ENCODE assay signal across 22 mouse cellular contexts in the genomic region with DNA sequence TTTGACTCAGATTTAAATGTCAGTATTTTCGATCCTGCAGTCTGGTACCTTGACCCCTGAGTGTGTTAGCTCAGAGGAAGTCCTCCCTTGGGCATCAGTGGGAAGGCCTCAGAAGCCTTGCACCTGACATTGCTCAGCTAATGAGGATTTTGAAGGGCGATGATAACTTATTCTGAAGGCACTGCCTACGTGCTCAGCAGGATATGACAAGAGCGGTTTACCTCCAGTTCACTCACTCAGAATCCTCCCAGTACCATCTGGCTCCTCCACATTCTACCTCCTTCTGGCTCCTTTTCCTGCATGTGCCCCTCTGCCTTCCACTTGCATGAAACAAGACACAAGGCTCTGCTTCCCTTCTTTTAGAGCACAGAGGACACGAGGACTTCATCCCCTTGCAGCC.
DNase-seq lines count a peak whose midpoint lies in the region; ATAC-seq and TF ChIP-seq lines count a peak whose summit lies in the region.
"Had no signal": no experiment of that assay in that cellular context is flagged by ENCODE, and none has a peak within 500 bp of the region (broad histone marks: within the 10 kb centered on the region; RNA-seq: fewer than 3 reads in every experiment).

No protein-coding gene starts in this region.

- H3K9me3 ChIP-seq in hindbrain, embryonic 15.5 days, result no peaks in the 10 kb centered on the region
- H3K9me3 ChIP-seq in hindbrain, embryonic 11.5 days (ENCODE audit: control insufficient read depth, low read length), result no peaks in the 10 kb centered on the region
- no peaks in the 10 kb centered on the region for H3K9me3 ChIP-seq in midbrain, postnatal 0 days (ENCODE audit: low read length)
- H3K9me3 ChIP-seq in midbrain, embryonic 10.5 days (replicated peaks), result no peaks in the 10 kb centered on the region
- H3K9me3 ChIP-seq: forebrain, embryonic 13.5 days; heart, embryonic 13.5 days; limb, embryonic 15.5 days had no signal

- no peak for TF ChIP-seq POLR2A in cerebellum, adult 2 months (IDR thresholded peaks at IDR 0.05; ENCODE audit: borderline replicate concordance, insufficient read depth, low read length)

- H3K9ac ChIP-seq in hindbrain, embryonic 15.5 days, result no peak overlapping the region
- H3K9ac ChIP-seq in hindbrain, embryonic 11.5 days (ENCODE audit: low read depth, low read length), result no peak overlapping the region
- H3K9ac ChIP-seq in midbrain, postnatal 0 days (replicated peaks; ENCODE audit: low read length, poor library complexity, severe bottlenecking), result no peak overlapping the region
- H3K9ac ChIP-seq: forebrain, embryonic 13.5 days; heart, embryonic 13.5 days; limb, embryonic 15.5 days; liver, embryonic 14.5 days; lung, embryonic 14.5 days had no signal

- no peak for TF ChIP-seq CTCF in cerebellum, adult 2 months (IDR thresholded peaks at IDR 0.05; ENCODE audit: borderline replicate concordance, insufficient read depth, low read depth, low read length)
- no peak for TF ChIP-seq CTCF in midbrain, postnatal 0 days (IDR thresholded peaks at IDR 0.05)

- no peaks in the 10 kb centered on the region for H3K27me3 ChIP-seq in cerebellum, adult 2 months (ENCODE audit: control insufficient read depth, insufficient read depth, low read length)
- H3K27me3 ChIP-seq in hindbrain, embryonic 15.5 days, result no peaks in the 10 kb centered on the region
- H3K27me3 ChIP-seq in hindbrain, embryonic 11.5 days (ENCODE audit: control insufficient read depth, insufficient read depth, low read length), result no peaks in the 10 kb centered on the region
- H3K27me3 ChIP-seq in midbrain, postnatal 0 days (ENCODE audit: insufficient read depth, low read length), result no peaks in the 10 kb centered on the region
- H3K27me3 ChIP-seq in midbrain, embryonic 10.5 days (ENCODE audit: low read depth, poor library complexity, severe bottlenecking), result no peaks in the 10 kb centered on the region
- H3K27me3 ChIP-seq: forebrain, embryonic 13.5 days; heart, embryonic 13.5 days; limb, embryonic 15.5 days; megakaryocyte, embryonic 14.5 days had no signal

- H3K36me3 ChIP-seq in hindbrain, embryonic 15.5 days, result no peaks in the 10 kb centered on the region
- H3K36me3 ChIP-seq in hindbrain, embryonic 11.5 days (ENCODE audit: control insufficient read depth, insufficient read depth, low read length), result no peaks in the 10 kb centered on the region
- no peaks in the 10 kb centered on the region for H3K36me3 ChIP-seq in midbrain, postnatal 0 days (ENCODE audit: insufficient read depth, low read length)
- H3K36me3 ChIP-seq in midbrain, embryonic 10.5 days, result no peaks in the 10 kb centered on the region
- H3K36me3 ChIP-seq: heart, embryonic 13.5 days; limb, embryonic 15.5 days had no signal

- no peak overlapping the region for H3K27ac ChIP-seq in cerebellum, adult 2 months (ENCODE audit: insufficient read depth, low read length)
- no peak overlapping the region for H3K27ac ChIP-seq in hindbrain, embryonic 15.5 days (replicated peaks)
- no peak overlapping the region for H3K27ac ChIP-seq in hindbrain, embryonic 11.5 days (ENCODE audit: low read depth, low read length)
- no peak overlapping the region for H3K27ac ChIP-seq in midbrain, postnatal 0 days (ENCODE audit: low read depth, low read length)
- H3K27ac ChIP-seq in midbrain, embryonic 10.5 days (replicated peaks), result no peak overlapping the region
- H3K27ac ChIP-seq: forebrain, embryonic 13.5 days; heart, adult 2 months; heart, embryonic 13.5 days; limb, embryonic 15.5 days; liver, embryonic 14.5 days had no signal

- H3K4me1 ChIP-seq in cerebellum, adult 2 months (ENCODE audit: control insufficient read depth, insufficient read depth, low read length), result peaks cover 4% of the 10 kb centered on the region
- H3K4me1 ChIP-seq in hindbrain, embryonic 15.5 days (replicated peaks), result no peaks in the 10 kb centered on the region
- no peaks in the 10 kb centered on the region for H3K4me1 ChIP-seq in hindbrain, embryonic 11.5 days (replicated peaks; ENCODE audit: control insufficient read depth, insufficient read depth, low read length)
- no peaks in the 10 kb centered on the region for H3K4me1 ChIP-seq in midbrain, postnatal 0 days (ENCODE audit: insufficient read depth, low read length)
- H3K4me1 ChIP-seq in midbrain, embryonic 10.5 days, result no peaks in the 10 kb centered on the region
- H3K4me1 ChIP-seq: forebrain, embryonic 13.5 days; heart, embryonic 13.5 days; limb, embryonic 15.5 days; megakaryocyte, embryonic 14.5 days had no signal

- DNase-seq in cerebellum, postnatal 10 days, result peak; percentile 67 to 74
- DNase-seq in cerebellum, adult 2 months, result no peak
- no peak for DNase-seq in hindbrain, embryonic 11.5 days (ENCODE audit: low spot score)
- peak; percentile 74 for DNase-seq in midbrain, postnatal 0 days (ENCODE audit: low spot score)
- no peak for DNase-seq in midbrain, embryonic 10.5 days (ENCODE audit: low spot score)
- DNase-seq in lung, postnatal 14 days, result no peak
- DNase-seq: cerebellum, adult 8-10 months; gastrocnemius, postnatal 36 days; heart, adult 2 months; heart, postnatal 14 days; kidney, adult 11 months; kidney, postnatal 4 days; lung, embryonic 14.5 days; lung, postnatal 36 days; right cerebral cortex, postnatal 14 days had no signal

- H3K4me3 ChIP-seq in cerebellum, adult 2 months (replicated peaks; ENCODE audit: insufficient read depth, low read depth, low read length), result no peak overlapping the region
- H3K4me3 ChIP-seq in hindbrain, embryonic 15.5 days, result no peak overlapping the region
- no peak overlapping the region for H3K4me3 ChIP-seq in hindbrain, embryonic 11.5 days (ENCODE audit: low read depth, low read length)
- H3K4me3 ChIP-seq in midbrain, postnatal 0 days (ENCODE audit: low read depth, low read length), result no peak overlapping the region
- H3K4me3 ChIP-seq in midbrain, embryonic 10.5 days, result no peak overlapping the region
- H3K4me3 ChIP-seq: forebrain, embryonic 13.5 days; heart, adult 2 months; heart, embryonic 13.5 days; limb, embryonic 15.5 days; megakaryocyte, embryonic 14.5 days had no signal

- peak; percentile 69 for ATAC-seq in hindbrain, embryonic 15.5 days (ENCODE audit: low FRiP score, low read depth)
- ATAC-seq in hindbrain, embryonic 11.5 days (ENCODE audit: low FRiP score), result no peak; the same call in 1 of the 2 replicates
- ATAC-seq in midbrain, postnatal 0 days (ENCODE audit: low FRiP score), result peak; percentile 38; the same call in 1 of the 2 replicates
- ATAC-seq: forebrain, embryonic 13.5 days; Patski had no signal

- no peak overlapping the region for H3K4me2 ChIP-seq in hindbrain, embryonic 15.5 days
- no peak overlapping the region for H3K4me2 ChIP-seq in hindbrain, embryonic 11.5 days (replicated peaks; ENCODE audit: low read depth, low read length)
- no peak overlapping the region for H3K4me2 ChIP-seq in midbrain, postnatal 0 days (ENCODE audit: low read depth, low read length, poor library complexity, severe bottlenecking)
- H3K4me2 ChIP-seq: forebrain, embryonic 13.5 days; heart, embryonic 13.5 days; limb, embryonic 15.5 days; lung, embryonic 14.5 days had no signal

- WGBS in cerebellum, adult 2 months, result 29% methylated on average over 5 of the region's 5 CpGs
- 61% methylated on average over 5 of the region's 5 CpGs for WGBS in hindbrain, embryonic 15.5 days
- 80% methylated on average over 5 of the region's 5 CpGs for WGBS in hindbrain, embryonic 11.5 days
- WGBS in midbrain, postnatal 0 days, result 56% methylated on average over 5 of the region's 5 CpGs
- 87% methylated on average over 5 of the region's 5 CpGs for WGBS in midbrain, embryonic 10.5 days

Comparison
In these comparisons a context has a peak if more than half of its experiments do, and no peak if none do; other contexts are left out.
1. DNase-seq: peak in cerebellum, postnatal 10 days (2 of 2) and midbrain, postnatal 0 days (single experiment); none in cerebellum, adult 2 months (0 of 2), hindbrain, embryonic 11.5 days (single experiment), midbrain, embryonic 10.5 days (single experiment) and lung, postnatal 14 days (single experiment).